Mouse (Mus musculus) liver, embryonic 15.5 days (tissue): ENCODE results near the gene Stk11ip. TPM values are rescaled to one million over a fixed set of nuclear protein-coding genes. Genes with fewer than 3 reads are reported as not detected.

Source experiments
- ATAC-seq: fragments of 200-750 bp; cut with Nextera tagmentation; 2 replicates; pipeline ENCODE4 v1.8.0; 2017; ENCODE audit warnings: moderate number of reproducible peaks, mild to moderate bottlenecking, moderate library complexity; ENCODE audit not compliant: insufficient read depth
- H3K27ac ChIP-seq: fragments of 300-500 bp; sonication (generic); replicated peaks from 2 replicates; pipeline ENCODE4 v1.5.1; 2015; ENCODE audit warnings: mild to moderate bottlenecking, inconsistent platforms
- H3K27me3 ChIP-seq: fragments of 300-500 bp; sonication (generic); 2 replicates; pipeline ENCODE4 v1.6.1; 2015; ENCODE audit warnings: mild to moderate bottlenecking, inconsistent platforms
- H3K36me3 ChIP-seq: fragments of 300-500 bp; sonication (generic); replicated peaks from 2 replicates; pipeline ENCODE4 v1.6.1; 2015; ENCODE audit warnings: moderate library complexity, mild to moderate bottlenecking, inconsistent platforms
- H3K4me1 ChIP-seq: fragments of 300-500 bp; sonication (generic); replicated peaks from 2 replicates; pipeline ENCODE4 v1.6.1; 2015; ENCODE audit warnings: inconsistent platforms
- H3K4me2 ChIP-seq: fragments of 300-500 bp; sonication (generic); 2 replicates; pipeline ENCODE4 v1.6.1; 2015; ENCODE audit warnings: moderate library complexity, mild to moderate bottlenecking, inconsistent platforms
- H3K4me3 ChIP-seq: fragments of 300-500 bp; sonication (generic); replicated peaks from 2 replicates; pipeline ENCODE4 v1.5.1; 2015; ENCODE audit warnings: mild to moderate bottlenecking, inconsistent platforms
- H3K9ac ChIP-seq: fragments of 300-500 bp; sonication (generic); 2 replicates; pipeline ENCODE4 v1.6.1; 2015; ENCODE audit warnings: moderate library complexity, mild to moderate bottlenecking, inconsistent platforms
- H3K9me3 ChIP-seq: fragments of 300-500 bp; sonication (generic); replicated peaks from 2 replicates; pipeline ENCODE4 v1.6.1; 2016; ENCODE audit warnings: inconsistent platforms
- WGBS: fragments of 180-500 bp; shearing (Covaris S2); methylation state at CpG from one replicate; pipeline ENCODE4 v1.1.7; 2015; ENCODE audit warnings: mixed read lengths; ENCODE audit not compliant: insufficient replicate concordance; 5-methylcytosine and 5-hydroxymethylcytosine counted together
- polyA plus RNA-seq: library from polyadenylated mRNA; unstranded; fragments of >200 nt; fragmentation: Nextera tagmentation; extraction: Ambion mirVana; gene quantifications from 2 replicates; pipeline ENCODE4 v1.2.1, GENCODE M21; 2015

Gene Stk11ip
- polyA plus RNA-seq, 1 experiment from 2014 or later, result 5.1 TPM

DNA sequence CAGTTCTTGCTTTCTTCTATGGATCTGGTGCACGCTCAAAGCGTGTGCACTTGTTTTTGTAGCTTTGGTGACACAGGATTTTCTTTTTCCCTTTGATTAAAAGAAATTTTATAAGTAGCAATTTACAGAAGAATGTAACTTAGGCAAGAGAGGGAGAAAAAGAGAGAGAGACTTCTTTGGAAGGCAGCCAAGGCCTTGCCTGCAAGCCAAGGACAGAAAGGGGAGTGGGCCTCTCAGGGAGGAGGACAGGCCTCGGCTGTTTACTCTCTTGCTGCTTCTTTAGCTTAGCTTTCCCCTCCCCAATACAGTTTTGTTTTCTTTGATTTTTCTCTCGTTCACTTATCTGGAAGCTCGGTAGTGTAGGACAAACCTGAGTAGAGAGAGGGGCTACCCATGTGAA is 1.8 kb upstream of the Stk11ip start:
- Histone ChIP-seq H3K4me2 (no peak overlapping the region), H3K27me3 (no peaks in the 10 kb centered on the region), H3K4me1 (peaks cover 17% of the 10 kb centered on the region), H3K4me3 (no peak overlapping the region), H3K9me3 (no peaks in the 10 kb centered on the region), H3K36me3 (no peaks in the 10 kb centered on the region), H3K9ac (no peak overlapping the region), H3K27ac (no peak overlapping the region)
- ATAC-seq, result no peak
- WGBS, result 65% methylated on average over 5 of the region's 5 CpGs

DNA sequence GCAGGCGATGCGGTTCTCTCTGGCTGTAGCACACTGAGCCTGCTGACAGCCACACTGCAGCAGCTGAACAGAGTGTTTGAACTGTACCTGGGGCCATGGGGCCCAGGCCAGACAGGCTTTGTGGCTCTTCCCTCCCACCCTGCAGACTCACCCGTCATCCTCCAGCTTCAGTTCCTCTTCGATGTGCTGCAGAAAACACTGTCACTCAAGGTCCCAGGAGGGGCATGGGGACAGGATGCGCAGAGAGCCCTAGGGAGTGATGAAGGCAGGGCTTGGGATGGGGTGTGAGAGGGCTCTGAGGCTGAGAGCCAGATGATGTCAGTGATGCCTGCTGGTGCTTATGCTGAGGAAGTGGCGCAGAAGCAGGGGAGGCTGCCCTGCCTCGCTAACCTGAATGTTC is 3.4 kb downstream of the Stk11ip start:
- ATAC-seq, result no peak
- no peak overlapping the region for H3K27ac ChIP-seq
- WGBS, result 57% methylated on average over 7 of the region's 7 CpGs
- H3K4me2 ChIP-seq, result no peak overlapping the region
- H3K4me1 ChIP-seq, result peaks cover 17% of the 10 kb centered on the region
- H3K9me3 ChIP-seq, result no peaks in the 10 kb centered on the region
- no peak overlapping the region for H3K9ac ChIP-seq
- 0 out of 2 replicates have a peak, but pooled peaks cover 6% of the 10 kb centered on the region for H3K36me3 ChIP-seq
- H3K4me3 ChIP-seq, result no peak overlapping the region
- no peaks in the 10 kb centered on the region for H3K27me3 ChIP-seq

DNA sequence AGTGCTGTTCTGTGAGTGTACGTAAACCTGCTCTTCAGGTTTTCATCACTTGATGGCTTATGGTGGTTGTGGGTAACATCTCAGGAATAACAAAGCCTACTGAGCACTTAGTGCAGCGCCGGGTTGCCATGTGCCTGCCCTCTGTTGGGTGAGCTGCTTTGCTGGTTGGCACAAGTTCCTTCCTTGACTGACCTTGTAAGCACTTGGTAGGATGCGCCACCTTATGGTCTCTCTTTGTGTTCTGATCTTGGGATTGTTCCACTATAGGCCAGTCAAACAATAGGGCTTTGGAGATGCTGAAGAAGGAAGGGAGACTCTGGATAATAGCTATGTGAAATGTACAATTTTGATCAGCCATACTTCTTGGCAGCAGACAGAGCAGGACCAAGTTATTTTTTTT is 9.2 kb downstream of the Stk11ip start:
- Histone ChIP-seq H3K27me3 (no peaks in the 10 kb centered on the region), H3K36me3 (0 out of 2 replicates have a peak, but pooled peaks cover 6% of the 10 kb centered on the region), H3K9me3 (no peaks in the 10 kb centered on the region), H3K4me1 (no peaks in the 10 kb centered on the region), H3K4me2 (no peak overlapping the region), H3K27ac (no peak overlapping the region), H3K9ac (no peak overlapping the region), H3K4me3 (no peak overlapping the region)
- ATAC-seq, result no peak
- WGBS, result 74% methylated on average over 4 of the region's 4 CpGs

DNA sequence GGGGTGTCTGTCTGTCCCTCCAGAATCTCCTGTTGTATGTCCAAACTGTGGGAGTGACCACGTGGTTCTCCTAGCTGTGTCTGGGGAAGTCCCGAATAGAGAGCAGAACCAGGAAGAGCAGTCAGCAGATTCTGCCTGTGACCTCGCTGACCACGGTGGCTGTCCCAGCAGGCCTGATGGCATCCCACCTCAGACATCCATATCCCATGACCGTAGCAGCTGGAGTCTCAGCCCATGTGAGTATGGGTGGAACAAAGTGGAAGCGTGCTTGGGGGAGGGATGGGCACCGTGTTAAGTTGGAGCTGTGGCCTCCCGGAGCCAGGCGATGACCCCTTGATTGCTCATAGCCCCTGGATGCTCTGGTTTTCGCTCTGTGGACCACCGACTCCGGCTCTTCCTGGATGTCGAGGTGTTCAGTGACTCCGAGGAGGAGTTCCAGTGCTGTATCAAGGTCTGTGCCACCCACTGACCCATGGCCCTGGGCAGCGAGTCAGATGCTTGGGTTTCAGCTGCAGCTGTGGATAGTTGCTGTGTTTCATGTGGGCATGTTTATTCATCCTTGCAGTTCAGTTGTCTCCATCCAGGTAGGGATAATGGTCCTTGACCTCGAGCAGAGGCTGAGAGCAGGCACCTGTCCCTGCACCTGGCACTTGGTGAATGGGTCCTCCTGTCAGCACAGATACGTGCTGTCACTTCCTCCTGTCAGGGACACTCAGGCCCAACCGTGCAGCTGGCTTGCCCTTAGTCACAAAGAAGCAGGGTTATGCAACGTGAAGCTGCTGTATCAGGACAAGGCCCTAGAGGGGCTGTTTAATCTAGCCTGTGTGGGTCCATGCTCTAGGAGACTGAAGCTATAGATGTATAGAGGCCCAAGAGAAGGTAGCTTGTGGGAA is 11.2 kb downstream of the Stk11ip start:
- Histone ChIP-seq H3K4me2 (no peak overlapping the region), H3K36me3 (0 out of 2 replicates have a peak, but pooled peaks cover 2% of the 10 kb centered on the region), H3K27ac (no peak overlapping the region), H3K27me3 (no peaks in the 10 kb centered on the region), H3K9ac (no peak overlapping the region), H3K4me1 (no peaks in the 10 kb centered on the region), H3K9me3 (no peaks in the 10 kb centered on the region), H3K4me3 (no peak overlapping the region)
- ATAC-seq, result no peak
- WGBS, result 68% methylated on average over 19 of the region's 19 CpGs

DNA sequence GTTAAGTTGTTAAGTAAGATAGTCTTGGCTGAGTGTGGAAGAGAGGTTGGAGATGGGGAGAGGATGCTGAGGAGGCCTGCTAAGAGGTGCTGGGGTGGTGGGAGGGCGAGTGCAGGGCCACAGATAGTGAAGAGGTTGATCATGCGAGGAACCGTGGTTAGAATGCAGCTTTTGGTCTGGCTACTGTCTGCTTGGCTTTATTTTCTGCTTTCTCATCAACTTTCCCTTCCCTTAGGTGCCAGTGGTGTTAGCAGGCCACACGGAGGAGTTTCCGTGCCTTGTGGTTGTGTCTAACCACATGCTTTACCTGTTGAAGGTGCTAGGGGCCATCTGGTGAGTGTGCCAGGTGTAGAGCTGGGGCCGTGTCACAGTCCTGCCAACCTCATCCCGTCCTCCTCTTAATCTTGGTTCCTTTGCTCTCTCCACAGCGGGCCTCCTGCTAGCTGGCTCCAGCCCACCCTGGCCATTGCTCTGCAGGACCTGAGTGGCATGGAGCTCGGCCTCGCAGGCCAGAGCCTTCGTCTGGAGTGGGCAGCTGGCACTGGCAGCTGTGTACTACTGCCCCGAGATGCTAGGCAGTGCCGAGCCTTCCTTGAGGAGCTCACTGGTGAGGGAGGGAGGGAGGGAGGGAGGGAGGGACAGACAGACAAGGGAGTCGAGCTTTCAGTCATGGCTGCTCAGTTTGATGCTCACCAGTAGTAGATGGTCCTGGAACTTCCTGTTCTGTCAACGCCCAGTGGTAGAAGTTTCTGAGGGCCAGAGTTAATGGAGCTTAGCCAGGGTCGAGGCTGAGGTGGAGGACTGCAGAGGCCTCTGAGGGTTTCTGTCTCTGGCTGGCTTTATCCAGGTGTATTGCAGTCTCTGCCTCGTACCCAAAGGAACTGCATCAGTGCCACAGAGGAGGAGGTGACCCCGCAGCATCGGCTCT is 12.3 kb downstream of the Stk11ip start:
- H3K9me3 ChIP-seq, result no peaks in the 10 kb centered on the region
- H3K4me2 ChIP-seq, result no peak overlapping the region

DNA sequence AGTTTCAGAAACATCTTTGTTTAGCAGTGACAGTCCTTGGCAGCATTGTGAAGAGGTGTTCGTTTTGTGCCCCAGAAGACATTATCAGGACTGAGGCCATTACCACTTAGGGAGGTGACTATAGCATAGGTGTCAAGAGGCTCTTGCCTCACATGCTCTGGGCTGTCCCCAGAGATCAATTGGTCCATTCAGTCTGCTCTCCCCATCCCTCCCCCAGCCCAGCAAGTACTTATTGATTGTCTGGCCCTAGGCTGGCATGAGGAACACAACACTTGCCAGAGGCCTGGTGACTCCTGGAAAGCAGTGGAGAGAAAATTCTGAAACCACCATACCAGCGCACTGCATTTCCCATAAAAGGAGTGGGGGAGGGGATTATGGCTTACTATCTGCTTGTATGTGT is 16.3 kb downstream of the Stk11ip start:
- no peak overlapping the region for H3K4me3 ChIP-seq
- no peak overlapping the region for H3K4me2 ChIP-seq
- 0 out of 2 replicates have a peak, but pooled peaks cover 2% of the 10 kb centered on the region for H3K36me3 ChIP-seq
- no peak overlapping the region for H3K9ac ChIP-seq
- no peaks in the 10 kb centered on the region for H3K27me3 ChIP-seq
- H3K27ac ChIP-seq, result no peak overlapping the region
- H3K9me3 ChIP-seq, result no peaks in the 10 kb centered on the region
- H3K4me1 ChIP-seq, result no peaks in the 10 kb centered on the region
- ATAC-seq, result no peak
- 68% methylated on average over 2 of the region's 2 CpGs for WGBS

More for the DNA sequence above, 12.3 kb downstream of the Stk11ip start:
- H3K9ac ChIP-seq, result no peak overlapping the region
- ATAC-seq, result no peak
- H3K36me3 ChIP-seq, result 0 out of 2 replicates have a peak, but pooled peaks cover 2% of the 10 kb centered on the region
- no peak overlapping the region for H3K27ac ChIP-seq
- 74% methylated on average over 19 of the region's 19 CpGs for WGBS
- no peaks in the 10 kb centered on the region for H3K27me3 ChIP-seq
- H3K4me1 ChIP-seq, result no peaks in the 10 kb centered on the region
- no peak overlapping the region for H3K4me3 ChIP-seq

DNA sequence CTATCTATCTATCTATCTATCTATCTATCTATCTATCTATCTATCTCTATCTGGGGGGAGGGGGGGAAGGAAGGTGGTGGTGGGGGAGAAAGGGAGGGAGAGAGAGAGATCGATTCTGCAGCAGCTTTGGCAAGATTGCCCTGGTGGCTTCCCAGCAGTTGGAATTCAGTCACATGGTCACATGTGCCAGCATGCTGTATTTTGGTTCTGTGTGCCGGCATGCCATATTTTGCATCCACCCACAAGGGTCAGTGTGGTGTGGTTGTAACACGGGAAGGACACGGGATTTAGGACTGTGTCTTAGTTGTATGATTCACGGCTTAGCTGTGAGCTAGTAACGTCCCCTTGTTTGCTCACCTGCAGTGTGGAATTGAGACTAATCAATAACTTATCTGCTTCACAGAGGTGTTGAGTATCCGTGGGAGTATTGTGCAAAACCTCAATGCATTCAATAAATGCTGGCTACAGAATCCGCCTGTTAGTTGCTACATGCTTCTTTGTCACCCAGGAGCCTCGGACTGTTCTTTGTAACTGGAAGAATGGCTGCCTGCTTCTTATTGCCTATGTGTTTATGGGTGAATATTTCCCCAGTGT is 17.4 kb downstream of the Stk11ip start:
- 56% methylated on average over 9 of the region's 9 CpGs for WGBS
- no peak overlapping the region for H3K4me2 ChIP-seq
- ATAC-seq, result no peak
- H3K4me3 ChIP-seq, result no peak overlapping the region
- no peak overlapping the region for H3K9ac ChIP-seq
- H3K4me1 ChIP-seq, result no peaks in the 10 kb centered on the region
- H3K9me3 ChIP-seq, result no peaks in the 10 kb centered on the region
- H3K36me3 ChIP-seq, result 0 out of 2 replicates have a peak, but pooled peaks cover 2% of the 10 kb centered on the region
- H3K27me3 ChIP-seq, result no peaks in the 10 kb centered on the region
- H3K27ac ChIP-seq, result no peak overlapping the region

DNA sequence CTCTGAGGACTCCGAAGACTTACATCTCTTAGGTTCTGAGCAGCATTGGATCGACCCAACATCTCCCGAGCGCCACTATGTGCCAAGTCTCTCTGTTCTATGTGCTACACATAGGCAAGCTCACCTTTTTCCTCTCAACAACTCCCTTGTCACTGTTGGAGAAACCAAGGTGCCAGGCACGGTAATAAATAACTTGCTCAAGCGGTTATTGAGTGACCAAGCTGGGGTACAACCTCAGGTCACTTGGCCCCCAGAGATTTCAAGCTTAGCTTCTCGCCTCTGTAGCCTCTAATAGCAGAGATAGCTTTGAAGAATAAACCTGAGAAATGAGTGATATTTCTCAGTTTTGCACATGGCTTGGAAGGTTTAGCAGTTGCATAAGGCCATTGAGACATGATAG is 20.2 kb downstream of the Stk11ip start:
- Histone ChIP-seq H3K9ac (no peak overlapping the region), H3K4me1 (no peaks in the 10 kb centered on the region), H3K27me3 (peaks cover 23% of the 10 kb centered on the region), H3K4me3 (no peak overlapping the region), H3K27ac (no peak overlapping the region), H3K9me3 (no peaks in the 10 kb centered on the region), H3K36me3 (no peaks in the 10 kb centered on the region), H3K4me2 (no peak overlapping the region)
- WGBS, result 62% methylated on average over 7 of the region's 7 CpGs
- no peak for ATAC-seq

DNA sequence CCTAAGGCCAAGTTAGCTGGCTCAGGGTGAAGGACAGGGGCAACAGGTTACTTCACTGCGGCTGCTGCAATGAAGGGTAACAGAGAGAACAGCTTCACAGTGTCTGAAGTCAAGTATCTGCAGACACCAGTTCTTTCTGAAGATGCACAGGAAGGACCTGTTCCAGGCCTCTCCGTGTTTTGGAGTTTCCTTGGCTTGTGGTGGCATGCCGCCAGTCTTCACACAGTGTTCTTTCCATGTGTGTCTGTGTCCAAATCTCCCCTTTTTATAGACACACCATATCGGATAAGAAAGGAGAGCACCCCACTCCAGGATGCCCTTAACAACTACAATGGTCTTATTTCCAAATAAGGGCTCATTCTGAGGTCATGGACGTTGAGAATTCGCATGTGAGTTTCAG is 23.0 kb downstream of the Stk11ip start:
- no peaks in the 10 kb centered on the region for H3K9me3 ChIP-seq
- H3K4me3 ChIP-seq, result no peak overlapping the region
- peaks cover 49% of the 10 kb centered on the region for H3K27me3 ChIP-seq
- 61% methylated on average over 6 of the region's 6 CpGs for WGBS
- no peak for ATAC-seq
- no peaks in the 10 kb centered on the region for H3K36me3 ChIP-seq
- H3K9ac ChIP-seq, result no peak overlapping the region
- no peaks in the 10 kb centered on the region for H3K4me1 ChIP-seq
- H3K27ac ChIP-seq, result no peak overlapping the region
- no peak overlapping the region for H3K4me2 ChIP-seq

DNA sequence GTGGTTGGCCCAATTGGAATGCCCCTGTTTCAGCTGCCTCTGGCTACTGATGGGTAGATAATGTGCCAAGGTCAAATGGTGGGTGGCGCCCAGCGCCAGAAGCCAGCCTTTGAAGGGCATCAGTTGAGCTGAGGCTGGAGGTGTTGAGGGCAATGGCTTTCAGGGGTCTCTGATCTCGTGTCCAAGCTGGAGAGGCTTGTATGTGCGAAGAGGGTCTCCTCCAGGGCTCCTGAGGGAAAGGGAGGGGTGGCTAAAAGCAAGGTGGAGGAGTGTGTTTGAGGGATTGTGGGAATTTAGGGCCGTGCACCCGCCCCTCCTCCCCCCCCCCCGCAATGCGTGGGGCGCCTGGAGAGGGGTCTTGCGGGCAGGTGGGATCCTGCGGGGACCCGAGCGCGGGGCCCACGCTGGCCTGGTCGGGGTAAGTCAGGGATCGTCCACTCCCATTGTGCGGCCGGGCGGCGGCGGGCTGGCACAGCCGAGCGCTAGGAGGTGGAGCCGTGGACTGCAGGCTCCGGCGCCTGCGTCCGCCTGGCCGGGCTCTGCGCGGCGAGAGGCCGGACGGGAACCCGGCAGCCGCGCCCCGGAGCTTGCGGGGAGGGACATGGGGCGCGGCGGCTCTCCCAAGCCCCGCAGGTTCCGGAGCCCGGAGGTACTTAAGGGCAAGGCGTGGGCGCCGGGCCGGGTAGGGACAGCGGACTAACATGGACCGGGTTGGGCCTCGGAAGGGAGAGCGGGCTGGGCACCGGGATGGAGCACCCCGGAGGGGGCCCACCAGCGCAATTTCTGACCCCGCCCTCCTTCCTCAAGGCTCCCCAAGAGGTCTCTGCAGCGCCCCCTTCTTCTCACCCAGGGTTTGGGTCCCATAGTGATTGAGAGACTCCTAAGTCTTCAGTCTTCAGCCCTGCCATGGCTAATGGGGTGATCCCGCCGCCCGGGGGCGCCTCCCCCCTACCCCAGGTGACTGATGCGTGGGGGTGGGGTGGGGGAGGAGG is 24.9 kb downstream of the Stk11ip start, which contains the start of gene Slc4a3:
Gene Slc4a3 (plus strand): TSS at position 302 of the 992 bp plus-strand sequence.
- Histone ChIP-seq H3K27ac (no peak within 1 kb of the TSS), H3K9me3 (no peaks in the 10 kb centered on the region), H3K27me3 (peaks cover 49% of the 10 kb centered on the region), H3K36me3 (no peaks in the 10 kb centered on the region), H3K4me1 (no peaks in the 10 kb centered on the region), H3K4me3 (peak within 1 kb of the TSS; percentile 50), H3K4me2 (peak within 1 kb of the TSS; percentile 64), H3K9ac (no peak within 1 kb of the TSS)
- WGBS, result under 1% methylated on average over 56 of the region's 64 CpGs
- peak; percentile 34; the same call in 1 of the 2 replicates for ATAC-seq
